Mouse (Mus musculus) heart, embryonic 13.5 days (tissue): Measurements from ENCODE around the gene Megf11. TPM values are rescaled to one million over a fixed set of nuclear protein-coding genes. Genes with fewer than 3 reads are reported as not detected.

Experiments used
- ATAC-seq: fragments of 200-750 bp; cut with Nextera tagmentation; 2 replicates; pipeline ENCODE4 v1.8.0; 2017; ENCODE audit warnings: moderate TSS enrichment; ENCODE audit not compliant: insufficient number of reproducible peaks, low FRiP score, low TSS enrichment; ENCODE audit errors: extremely low read depth
- H3K27ac ChIP-seq: fragments of 300-500 bp; sonication (generic); replicated peaks from 2 replicates; pipeline ENCODE4 v1.5.1; 2015; ENCODE audit warnings: moderate library complexity, mild to moderate bottlenecking, inconsistent platforms
- H3K27me3 ChIP-seq: fragments of 300-500 bp; sonication (generic); replicated peaks from 2 replicates; pipeline ENCODE4 v1.6.1; 2015; ENCODE audit warnings: mild to moderate bottlenecking, inconsistent platforms
- H3K36me3 ChIP-seq: fragments of 300-500 bp; sonication (generic); 2 replicates; pipeline ENCODE4 v1.6.1; 2015; ENCODE audit warnings: mild to moderate bottlenecking, inconsistent platforms
- H3K4me1 ChIP-seq: fragments of 300-500 bp; sonication (generic); 2 replicates; pipeline ENCODE4 v1.6.1; 2015; ENCODE audit warnings: inconsistent platforms
- H3K4me2 ChIP-seq: fragments of 300-500 bp; sonication (generic); 2 replicates; pipeline ENCODE4 v1.6.1; 2015; ENCODE audit warnings: inconsistent platforms, mild to moderate bottlenecking, moderate library complexity
- H3K4me3 ChIP-seq: fragments of 300-500 bp; sonication (generic); 2 replicates; pipeline ENCODE4 v1.5.1; 2015; ENCODE audit warnings: moderate library complexity, mild to moderate bottlenecking, inconsistent platforms
- H3K9ac ChIP-seq: fragments of 300-500 bp; sonication (generic); 2 replicates; pipeline ENCODE4 v1.6.1; 2015; ENCODE audit warnings: inconsistent platforms, mild to moderate bottlenecking, moderate library complexity
- H3K9me3 ChIP-seq: fragments of 300-500 bp; sonication (generic); 2 replicates; pipeline ENCODE4 v1.6.1; 2016; ENCODE audit warnings: inconsistent platforms
- WGBS: fragments of 180-500 bp; shearing (Covaris S2); methylation state at CpG from one replicate; pipeline ENCODE4 v1.1.7; 2015; ENCODE audit warnings: mixed read lengths; 5-methylcytosine and 5-hydroxymethylcytosine counted together
- polyA plus RNA-seq: library from polyadenylated mRNA; unstranded; fragments of >200 nt; fragmentation: Nextera tagmentation; extraction: Ambion mirVana; gene quantifications from 2 replicates; pipeline ENCODE4 v1.2.1, GENCODE M21; 2015

Gene Megf11
- polyA plus RNA-seq, 1 experiment from 2014 or later: 1.1 TPM

- no peaks in the 10 kb centered on the region for H3K27me3 ChIP-seq
- H3K36me3 ChIP-seq: no peaks in the 10 kb centered on the region
- no peak overlapping the region for H3K4me3 ChIP-seq
- H3K4me1 ChIP-seq: no peaks in the 10 kb centered on the region
- no peaks in the 10 kb centered on the region for H3K9me3 ChIP-seq
- no peak overlapping the region for H3K27ac ChIP-seq
- no peak for ATAC-seq
- no peak overlapping the region for H3K4me2 ChIP-seq
- 81% methylated on average over 7 of the region's 7 CpGs for WGBS
- no peak overlapping the region for H3K9ac ChIP-seq
These were observed 29.8 kb upstream of the Megf11 start for GRCm38 (mm10) chr9:64355627-64356026.

GRCm38 (mm10) chr9:64361231-64361950 lies 24.0 kb upstream of the Megf11 start:
- no peaks in the 10 kb centered on the region for H3K27me3 ChIP-seq
- 77% methylated on average over 9 of the region's 9 CpGs for WGBS
- no peaks in the 10 kb centered on the region for H3K4me1 ChIP-seq
- no peak overlapping the region for H3K27ac ChIP-seq
- no peak overlapping the region for H3K9ac ChIP-seq
- ATAC-seq: no peak
- H3K36me3 ChIP-seq: no peaks in the 10 kb centered on the region
- no peak overlapping the region for H3K4me3 ChIP-seq
- H3K4me2 ChIP-seq: no peak overlapping the region
- H3K9me3 ChIP-seq: no peaks in the 10 kb centered on the region

GRCm38 (mm10) chr9:64369871-64370270 lies 15.6 kb upstream of the Megf11 start:
- Histone ChIP-seq H3K4me1 (no peaks in the 10 kb centered on the region), H3K27me3 (peaks cover 14% of the 10 kb centered on the region), H3K9me3 (no peaks in the 10 kb centered on the region), H3K36me3 (no peaks in the 10 kb centered on the region), H3K4me2 (no peak overlapping the region), H3K4me3 (no peak overlapping the region), H3K9ac (no peak overlapping the region), H3K27ac (no peak overlapping the region)
- ATAC-seq: no peak
- 47% methylated on average over 7 of the region's 7 CpGs for WGBS

- no peak for ATAC-seq
- no peak overlapping the region for H3K4me2 ChIP-seq
- no peaks in the 10 kb centered on the region for H3K4me1 ChIP-seq
- H3K36me3 ChIP-seq: no peaks in the 10 kb centered on the region
- H3K27me3 ChIP-seq: peaks cover 14% of the 10 kb centered on the region
- H3K27ac ChIP-seq: no peak overlapping the region
- H3K4me3 ChIP-seq: no peak overlapping the region
- no peak overlapping the region for H3K9ac ChIP-seq
- no peaks in the 10 kb centered on the region for H3K9me3 ChIP-seq
- WGBS: 52% methylated on average over 11 of the region's 11 CpGs
These were observed 14.1 kb upstream of the Megf11 start for GRCm38 (mm10) chr9:64371305-64371819.

GRCm38 (mm10) chr9:64376380-64376779 lies 9.0 kb upstream of the Megf11 start:
- no peaks in the 10 kb centered on the region for H3K36me3 ChIP-seq
- H3K9me3 ChIP-seq: no peaks in the 10 kb centered on the region; the same call in 1 of the 2 replicates
- H3K9ac ChIP-seq: no peak overlapping the region
- WGBS: 85% methylated on average over 2 of the region's 2 CpGs
- no peak overlapping the region for H3K4me3 ChIP-seq
- H3K4me2 ChIP-seq: no peak overlapping the region
- no peaks in the 10 kb centered on the region for H3K4me1 ChIP-seq
- ATAC-seq: no peak
- peaks cover 17% of the 10 kb centered on the region for H3K27me3 ChIP-seq
- H3K27ac ChIP-seq: no peak overlapping the region

GRCm38 (mm10) chr9:64383021-64383788 lies 2.2 kb upstream of the Megf11 start:
- H3K27ac ChIP-seq: no peak overlapping the region
- 46% methylated on average over 10 of the region's 10 CpGs for WGBS
- H3K4me2 ChIP-seq: no peak overlapping the region
- H3K4me1 ChIP-seq: peaks cover 20% of the 10 kb centered on the region
- H3K4me3 ChIP-seq: no peak overlapping the region
- no peaks in the 10 kb centered on the region; the same call in 1 of the 2 replicates for H3K9me3 ChIP-seq
- no peak for ATAC-seq
- H3K36me3 ChIP-seq: no peaks in the 10 kb centered on the region
- no peak overlapping the region for H3K9ac ChIP-seq
- H3K27me3 ChIP-seq: peaks cover 65% of the 10 kb centered on the region

GRCm38 (mm10) chr9:64386466-64387211 lies 1.2 kb downstream of the Megf11 start:
- peaks cover 97% of the 10 kb centered on the region for H3K27me3 ChIP-seq
- peaks cover 20% of the 10 kb centered on the region for H3K4me1 ChIP-seq
- WGBS: 2% methylated on average over 45 of the region's 45 CpGs
- H3K27ac ChIP-seq: no peak overlapping the region
- no peaks in the 10 kb centered on the region for H3K9me3 ChIP-seq
- peak overlapping the region; percentile 96 for H3K4me2 ChIP-seq
- H3K36me3 ChIP-seq: no peaks in the 10 kb centered on the region
- no peak for ATAC-seq
- peak overlapping the region; percentile 78 for H3K9ac ChIP-seq
- peak overlapping the region; percentile 58 for H3K4me3 ChIP-seq

- Histone ChIP-seq H3K36me3 (no peaks in the 10 kb centered on the region), H3K4me3 (no peak overlapping the region), H3K27ac (no peak overlapping the region), H3K27me3 (peaks cover 72% of the 10 kb centered on the region), H3K4me2 (no peak overlapping the region), H3K4me1 (peaks cover 27% of the 10 kb centered on the region), H3K9ac (no peak overlapping the region), H3K9me3 (no peaks in the 10 kb centered on the region)
- WGBS: 63% methylated on average over 7 of the region's 7 CpGs
- ATAC-seq: no peak
These were observed 4.3 kb downstream of the Megf11 start for GRCm38 (mm10) chr9:64389576-64390292.

- Histone ChIP-seq H3K9me3 (no peaks in the 10 kb centered on the region), H3K4me2 (no peak overlapping the region), H3K9ac (no peak overlapping the region), H3K36me3 (no peaks in the 10 kb centered on the region), H3K27me3 (peaks cover 29% of the 10 kb centered on the region), H3K27ac (no peak overlapping the region), H3K4me3 (no peak overlapping the region), H3K4me1 (peaks cover 11% of the 10 kb centered on the region; the same call in 1 of the 2 replicates)
- no peak for ATAC-seq
- WGBS: 44% methylated on average over 5 of the region's 5 CpGs
These were observed 8.6 kb downstream of the Megf11 start for GRCm38 (mm10) chr9:64393914-64394596.

- H3K9ac ChIP-seq: no peak overlapping the region
- H3K4me1 ChIP-seq: peaks cover 11% of the 10 kb centered on the region; the same call in 1 of the 2 replicates
- no peaks in the 10 kb centered on the region for H3K9me3 ChIP-seq
- H3K4me3 ChIP-seq: no peak overlapping the region
- H3K36me3 ChIP-seq: no peaks in the 10 kb centered on the region
- H3K27me3 ChIP-seq: peaks cover 27% of the 10 kb centered on the region
- WGBS: 74% methylated on average over 7 of the region's 7 CpGs
- H3K4me2 ChIP-seq: no peak overlapping the region
- H3K27ac ChIP-seq: no peak overlapping the region
- no peak for ATAC-seq
These were observed 10.0 kb downstream of the Megf11 start for GRCm38 (mm10) chr9:64395238-64395920.
